Mouse (Mus musculus) neural tube, embryonic 13.5 days (tissue): Measurements from ENCODE around the gene Sipa1l1. TPM values are rescaled to one million over a fixed set of nuclear protein-coding genes. Genes with fewer than 3 reads are reported as not detected.

Source experiments
- ATAC-seq: fragments of 200-750 bp; cut with Nextera tagmentation; 2 replicates; pipeline ENCODE4 v1.8.0; 2017; ENCODE audit warnings: low read depth, mild to moderate bottlenecking, moderate TSS enrichment, moderate library complexity
- H3K27ac ChIP-seq: fragments of 300-500 bp; sonication (generic); replicated peaks from 2 replicates; pipeline ENCODE4 v1.5.1; 2015; ENCODE audit warnings: moderate library complexity, mild to moderate bottlenecking, inconsistent platforms
- H3K27me3 ChIP-seq: fragments of 300-500 bp; sonication (generic); 2 replicates; pipeline ENCODE4 v1.6.1; 2015; ENCODE audit warnings: mild to moderate bottlenecking, inconsistent platforms
- H3K36me3 ChIP-seq: fragments of 300-500 bp; sonication (generic); 2 replicates; pipeline ENCODE4 v1.6.1; 2015; ENCODE audit warnings: mild to moderate bottlenecking, inconsistent platforms
- H3K4me1 ChIP-seq: fragments of 300-500 bp; sonication (generic); replicated peaks from 2 replicates; pipeline ENCODE4 v1.6.1; 2015; ENCODE audit warnings: inconsistent platforms
- H3K4me2 ChIP-seq: fragments of 300-500 bp; sonication (generic); 2 replicates; pipeline ENCODE4 v1.6.1; 2015; ENCODE audit warnings: inconsistent platforms, mild to moderate bottlenecking, moderate library complexity
- H3K4me3 ChIP-seq: fragments of 300-500 bp; sonication (generic); 2 replicates; pipeline ENCODE4 v1.5.1; 2015; ENCODE audit warnings: mild to moderate bottlenecking, inconsistent platforms
- H3K9ac ChIP-seq: fragments of 300-500 bp; sonication (generic); 2 replicates; pipeline ENCODE4 v1.6.1; 2015; ENCODE audit warnings: moderate library complexity, mild to moderate bottlenecking, inconsistent platforms
- H3K9me3 ChIP-seq: fragments of 300-500 bp; sonication (generic); 2 replicates; pipeline ENCODE4 v1.6.1; 2016; ENCODE audit warnings: inconsistent platforms
- WGBS: fragments of 180-500 bp; shearing (Covaris S2); methylation state at CpG from one replicate; pipeline ENCODE4 v1.1.7; 2015; 5-methylcytosine and 5-hydroxymethylcytosine counted together
- polyA plus RNA-seq: library from polyadenylated mRNA; unstranded; fragments of >200 nt; fragmentation: Nextera tagmentation; extraction: Ambion mirVana; gene quantifications from 2 replicates; pipeline ENCODE4 v1.2.1, GENCODE M21; 2015

Sipa1l1 gene
- 11.6 and 12.7 TPM in 2 replicates for polyA plus RNA-seq

- Histone ChIP-seq H3K4me3 (peak within 1 kb of the TSS; percentile 86), H3K4me1 (peaks cover 50% of the 10 kb centered on the region), H3K36me3 (no peaks in the 10 kb centered on the region), H3K27me3 (no peaks in the 10 kb centered on the region; the same call in 1 of the 2 replicates), H3K27ac (peak within 1 kb of the TSS; percentile 94), H3K9ac (peak within 1 kb of the TSS; percentile 93), H3K4me2 (peak within 1 kb of the TSS; percentile 94), H3K9me3 (no peaks in the 10 kb centered on the region)
- peak; percentile 95 for ATAC-seq
- 2% methylated on average over 42 of the region's 43 CpGs for WGBS
These were observed at the start of gene Sipa1l1 for GRCm38 (mm10) chr12:82168820-82169533. Gene Sipa1l1, plus strand, starts transcription at chr12:82169320.

GRCm38 (mm10) chr12:82121947-82122346 is 47.2 kb upstream of the Sipa1l1 start:
- 83% methylated on average over 10 of the region's 10 CpGs for WGBS
- H3K4me2 ChIP-seq, result peak overlapping the region; percentile 29; the same call in 1 of the 2 replicates

GRCm38 (mm10) chr12:82122450-82123249 is 46.5 kb upstream of the Sipa1l1 start:
- no peak overlapping the region for H3K27ac ChIP-seq
- no peak for ATAC-seq
- peaks cover 5% of the 10 kb centered on the region; the same call in 1 of the 2 replicates for H3K4me1 ChIP-seq
- H3K4me2 ChIP-seq, result peak overlapping the region; percentile 29
- H3K9ac ChIP-seq, result no peak overlapping the region
- H3K9me3 ChIP-seq, result no peaks in the 10 kb centered on the region
- 33% methylated on average over 22 of the region's 22 CpGs for WGBS
- no peak overlapping the region for H3K4me3 ChIP-seq
- H3K36me3 ChIP-seq, result no peaks in the 10 kb centered on the region
- H3K27me3 ChIP-seq, result no peaks in the 10 kb centered on the region

More at GRCm38 (mm10) chr12:82121947-82122346, 47.2 kb upstream of the Sipa1l1 start:
- no peak overlapping the region for H3K4me3 ChIP-seq
- ATAC-seq, result no peak
- no peak overlapping the region for H3K27ac ChIP-seq
- peaks cover 5% of the 10 kb centered on the region; the same call in 1 of the 2 replicates for H3K4me1 ChIP-seq
- no peaks in the 10 kb centered on the region for H3K9me3 ChIP-seq
- no peaks in the 10 kb centered on the region for H3K36me3 ChIP-seq
- H3K9ac ChIP-seq, result no peak overlapping the region
- no peaks in the 10 kb centered on the region for H3K27me3 ChIP-seq

DNA sequence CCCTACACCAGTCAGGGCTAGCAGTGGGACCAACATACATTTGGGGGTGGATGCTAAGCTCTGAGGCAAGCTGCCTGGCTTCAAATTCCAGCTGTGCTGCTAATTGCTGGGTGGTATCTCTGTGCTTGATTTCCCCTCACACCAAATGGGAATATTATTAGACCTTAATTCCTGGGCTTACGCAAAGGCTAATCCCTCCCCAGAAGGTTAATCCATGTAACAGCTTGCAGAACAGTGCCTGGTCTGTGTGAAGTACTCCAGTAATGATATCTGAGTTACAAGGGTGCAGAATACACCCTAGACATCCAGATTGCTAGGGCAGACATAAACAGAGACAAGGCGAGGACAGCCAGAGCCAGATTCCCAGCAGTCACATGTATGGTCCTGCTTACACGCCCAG is 42.3 kb upstream of the Sipa1l1 start:
- Histone ChIP-seq H3K27ac (no peak overlapping the region), H3K36me3 (no peaks in the 10 kb centered on the region), H3K9me3 (no peaks in the 10 kb centered on the region), H3K4me1 (peaks cover 5% of the 10 kb centered on the region; the same call in 1 of the 2 replicates), H3K9ac (no peak overlapping the region), H3K27me3 (no peaks in the 10 kb centered on the region), H3K4me3 (no peak overlapping the region), H3K4me2 (no peak overlapping the region)
- WGBS, result 82% methylated on average over 3 of the region's 3 CpGs
- ATAC-seq, result no peak

DNA sequence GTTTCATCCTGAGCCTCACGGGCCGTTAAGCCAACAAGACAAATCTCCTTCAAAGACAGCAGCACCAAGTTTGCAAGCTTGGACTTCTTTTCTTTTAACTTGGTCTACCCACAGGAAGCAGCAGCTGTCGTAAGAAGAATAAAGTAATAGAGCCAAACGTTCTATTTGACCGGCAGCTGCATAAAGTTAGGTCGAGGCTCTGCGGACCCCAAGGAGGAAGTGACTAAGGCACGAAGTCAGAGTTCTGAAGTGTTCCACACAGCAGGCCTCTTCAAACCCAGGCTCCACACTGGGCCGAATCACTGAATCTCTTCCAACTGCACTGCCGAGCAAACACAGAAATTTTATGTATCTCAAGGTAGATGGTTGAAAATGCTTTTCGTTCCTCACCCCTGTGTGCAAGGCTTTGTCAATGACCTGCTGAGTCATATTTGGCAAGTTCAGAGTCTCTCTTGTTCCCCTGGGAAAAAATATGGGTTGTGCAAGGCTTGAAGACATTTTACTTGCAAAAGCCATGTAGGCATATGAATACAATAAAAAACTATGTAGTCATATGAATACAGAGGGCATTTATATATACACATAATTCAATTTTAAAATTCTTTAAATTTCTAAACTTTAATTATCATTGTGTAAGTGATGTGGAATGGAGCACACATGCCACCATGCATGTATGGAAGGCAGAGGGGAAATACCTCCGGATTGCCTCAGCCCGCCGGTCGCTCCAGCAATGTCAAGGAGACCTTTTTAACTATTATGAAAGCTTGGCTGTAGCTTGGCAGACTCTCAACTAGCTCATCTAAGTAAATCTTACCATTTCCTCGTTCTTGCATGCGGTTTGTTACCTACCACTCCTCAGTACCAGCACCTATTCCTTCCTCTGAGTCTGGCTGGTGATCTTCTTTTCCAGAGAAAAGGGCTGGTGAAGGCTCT is 29.6 kb upstream of the Sipa1l1 start:
- H3K4me3 ChIP-seq, result no peak overlapping the region
- peaks cover 3% of the 10 kb centered on the region; the same call in 1 of the 2 replicates for H3K9me3 ChIP-seq
- no peaks in the 10 kb centered on the region for H3K36me3 ChIP-seq
- no peak overlapping the region for H3K27ac ChIP-seq
- ATAC-seq, result no peak
- H3K4me2 ChIP-seq, result no peak overlapping the region
- no peaks in the 10 kb centered on the region for H3K27me3 ChIP-seq
- 89% methylated on average over 17 of the region's 17 CpGs for WGBS
- H3K9ac ChIP-seq, result no peak overlapping the region
- no peaks in the 10 kb centered on the region for H3K4me1 ChIP-seq

GRCm38 (mm10) chr12:82143371-82143770 is 25.7 kb upstream of the Sipa1l1 start:
- 88% methylated on average over 3 of the region's 3 CpGs for whole genome bisulfite sequencing
- Histone ChIP-seq H3K9ac (no peak overlapping the region), H3K4me3 (no peak overlapping the region), H3K4me1 (peaks cover 5% of the 10 kb centered on the region), H3K27ac (no peak overlapping the region), H3K4me2 (no peak overlapping the region), H3K36me3 (no peaks in the 10 kb centered on the region), H3K27me3 (no peaks in the 10 kb centered on the region), H3K9me3 (no peaks in the 10 kb centered on the region)
- no peak for ATAC-seq

DNA sequence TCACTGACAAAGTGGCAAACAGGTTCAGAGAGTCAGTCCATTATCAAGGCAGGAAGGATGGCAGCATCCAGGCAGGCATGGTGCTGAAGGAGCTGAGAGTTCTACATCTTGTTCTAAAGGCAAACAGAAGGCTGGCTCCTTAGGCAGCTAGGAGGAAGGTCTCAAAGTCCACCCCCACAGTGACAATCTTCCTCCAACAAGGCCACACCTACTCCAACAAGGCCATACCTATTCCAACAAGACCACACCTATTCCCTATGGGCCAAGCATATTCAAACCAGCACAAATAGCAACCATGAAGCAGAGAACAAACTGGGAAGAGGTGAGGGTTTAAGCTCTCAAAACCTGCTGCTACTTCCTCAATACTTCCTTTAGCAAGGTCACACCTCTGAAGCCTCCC is 23.9 kb upstream of the Sipa1l1 start:
- H3K9ac ChIP-seq, result no peak overlapping the region
- no peaks in the 10 kb centered on the region for H3K36me3 ChIP-seq
- H3K27me3 ChIP-seq, result no peaks in the 10 kb centered on the region
- H3K4me1 ChIP-seq, result peaks cover 5% of the 10 kb centered on the region
- H3K4me3 ChIP-seq, result no peak overlapping the region
- no peak overlapping the region for H3K4me2 ChIP-seq
- no peaks in the 10 kb centered on the region for H3K9me3 ChIP-seq
- no peak for ATAC-seq
- H3K27ac ChIP-seq, result no peak overlapping the region

GRCm38 (mm10) chr12:82147021-82147693 is 22.0 kb upstream of the Sipa1l1 start:
- H3K9me3 ChIP-seq, result no peaks in the 10 kb centered on the region
- 39% methylated on average over 12 of the region's 12 CpGs for WGBS
- H3K36me3 ChIP-seq, result no peaks in the 10 kb centered on the region
- no peak overlapping the region for H3K9ac ChIP-seq
- peaks cover 5% of the 10 kb centered on the region for H3K4me1 ChIP-seq
- no peak overlapping the region for H3K4me2 ChIP-seq
- H3K4me3 ChIP-seq, result no peak overlapping the region
- no peaks in the 10 kb centered on the region for H3K27me3 ChIP-seq
- H3K27ac ChIP-seq, result no peak overlapping the region
- no peak for ATAC-seq

DNA sequence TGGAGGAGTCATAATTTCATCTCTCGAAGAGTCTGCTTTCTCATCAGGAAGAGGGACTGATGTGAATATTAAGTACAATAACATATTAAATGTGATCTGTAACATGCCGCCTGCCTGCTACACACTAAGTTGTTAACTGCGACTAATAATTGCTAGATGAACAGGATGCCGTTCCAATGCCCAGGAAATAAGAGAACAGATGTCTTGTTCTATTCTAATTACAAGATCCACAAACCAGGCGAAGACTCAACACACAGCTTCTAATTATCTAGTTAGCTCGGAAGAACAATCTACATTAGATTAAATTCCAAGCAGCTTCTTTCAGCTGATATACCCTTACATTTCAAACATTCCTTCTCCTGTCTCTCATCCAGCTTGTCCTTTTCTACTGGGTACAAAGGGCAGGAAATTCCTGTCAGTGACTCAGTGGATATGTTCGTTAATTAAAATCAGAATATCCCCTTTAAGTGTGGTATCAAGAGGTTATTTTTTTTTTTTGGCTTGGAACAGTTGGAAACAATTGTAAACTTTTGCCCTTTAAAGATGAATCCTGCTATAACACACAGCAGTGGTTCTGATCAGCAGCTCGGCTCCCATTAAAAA is 20.7 kb upstream of the Sipa1l1 start:
- Histone ChIP-seq H3K27ac (no peak overlapping the region), H3K9ac (no peak overlapping the region), H3K27me3 (no peaks in the 10 kb centered on the region), H3K4me3 (no peak overlapping the region), H3K4me1 (peaks cover 5% of the 10 kb centered on the region), H3K4me2 (no peak overlapping the region), H3K9me3 (no peaks in the 10 kb centered on the region), H3K36me3 (no peaks in the 10 kb centered on the region)
- ATAC-seq, result no peak
- WGBS, result 71% methylated on average over 8 of the region's 8 CpGs

DNA sequence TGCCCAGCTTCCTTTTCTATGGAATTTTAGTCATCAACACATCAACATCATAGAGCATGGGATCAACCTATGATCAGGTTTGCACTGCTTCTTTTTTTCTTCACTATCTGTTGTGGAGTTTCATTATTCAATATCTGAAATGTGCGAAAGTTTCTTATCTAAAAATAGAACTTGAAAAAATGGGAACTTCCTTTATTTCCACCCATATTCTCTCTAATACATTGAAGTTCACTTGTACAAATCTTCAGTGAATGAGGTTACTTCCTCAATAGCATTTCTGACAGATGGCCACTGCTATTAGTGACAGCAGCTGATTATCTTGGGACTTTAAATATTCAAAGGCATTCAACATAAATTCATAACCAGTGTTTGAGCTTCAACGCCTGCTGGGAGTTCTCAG is 18.1 kb upstream of the Sipa1l1 start:
- H3K4me2 ChIP-seq, result no peak overlapping the region
- no peak overlapping the region for H3K4me3 ChIP-seq
- H3K4me1 ChIP-seq, result peaks cover 5% of the 10 kb centered on the region
- H3K27ac ChIP-seq, result no peak overlapping the region
- no peaks in the 10 kb centered on the region for H3K36me3 ChIP-seq
- H3K27me3 ChIP-seq, result no peaks in the 10 kb centered on the region
- 85% methylated on average over 2 of the region's 2 CpGs for WGBS
- no peak overlapping the region for H3K9ac ChIP-seq
- no peak for ATAC-seq
- H3K9me3 ChIP-seq, result no peaks in the 10 kb centered on the region

- Histone ChIP-seq H3K4me3 (no peak overlapping the region), H3K36me3 (no peaks in the 10 kb centered on the region), H3K27ac (no peak overlapping the region), H3K9ac (no peak overlapping the region), H3K4me2 (no peak overlapping the region), H3K27me3 (no peaks in the 10 kb centered on the region), H3K9me3 (no peaks in the 10 kb centered on the region), H3K4me1 (no peaks in the 10 kb centered on the region)
- ATAC-seq, result no peak
- WGBS, result 82% methylated on average over 4 of the region's 4 CpGs
These were observed 14.6 kb upstream of the Sipa1l1 start for GRCm38 (mm10) chr12:82154527-82154926.
